Mouse (Mus musculus) heart, embryonic 15.5 days (tissue): ENCODE results near the gene Gm12184. TPM values are rescaled to one million over a fixed set of nuclear protein-coding genes. Genes with fewer than 3 reads are reported as not detected.
"Not testable (repeated sequence)": the region's sequence is repeated elsewhere in the genome, so short reads cannot be mapped to it uniquely, and the experiment has no call there.

Source experiments
- ATAC-seq: fragments of 200-750 bp; cut with Nextera tagmentation; replicated peaks from 2 replicates; pipeline ENCODE4 v1.8.0; 2017; ENCODE audit warnings: low read depth, moderate TSS enrichment; ENCODE audit not compliant: insufficient number of reproducible peaks, insufficient read depth, low FRiP score
- H3K27ac ChIP-seq: fragments of 300-500 bp; sonication (generic); 2 replicates; pipeline ENCODE4 v1.5.1; 2015; ENCODE audit warnings: mild to moderate bottlenecking, inconsistent platforms
- H3K27me3 ChIP-seq: fragments of 300-500 bp; sonication (generic); 2 replicates; pipeline ENCODE4 v1.6.1; 2015; ENCODE audit warnings: inconsistent platforms
- H3K36me3 ChIP-seq: fragments of 300-500 bp; sonication (generic); 2 replicates; pipeline ENCODE4 v1.6.1; 2015; ENCODE audit warnings: mild to moderate bottlenecking, inconsistent platforms
- H3K4me1 ChIP-seq: fragments of 300-500 bp; sonication (generic); replicated peaks from 2 replicates; pipeline ENCODE4 v1.6.1; 2015; ENCODE audit warnings: inconsistent platforms
- H3K4me2 ChIP-seq: fragments of 300-500 bp; sonication (generic); 2 replicates; pipeline ENCODE4 v1.6.1; 2015; ENCODE audit warnings: inconsistent platforms, mild to moderate bottlenecking, moderate library complexity
- H3K4me3 ChIP-seq: fragments of 300-500 bp; sonication (generic); 2 replicates; pipeline ENCODE4 v1.5.1; 2015; ENCODE audit warnings: mild to moderate bottlenecking, inconsistent platforms
- H3K9ac ChIP-seq: fragments of 300-500 bp; sonication (generic); 2 replicates; pipeline ENCODE4 v1.6.1; 2015; ENCODE audit warnings: mild to moderate bottlenecking, inconsistent platforms
- H3K9me3 ChIP-seq: fragments of 300-500 bp; sonication (generic); replicated peaks from 2 replicates; pipeline ENCODE4 v1.6.1; 2016; ENCODE audit warnings: inconsistent platforms
- WGBS: fragments of 180-500 bp; shearing (Covaris S2); methylation state at CpG from one replicate; pipeline ENCODE4 v1.1.7; 2015; ENCODE audit warnings: mixed read lengths; 5-methylcytosine and 5-hydroxymethylcytosine counted together
- polyA plus RNA-seq: library from polyadenylated mRNA; unstranded; fragments of >200 nt; fragmentation: Nextera tagmentation; extraction: Ambion mirVana; gene quantifications from 2 replicates; pipeline ENCODE4 v1.2.1, GENCODE M21; 2015

The Gm12184 gene
- polyA plus RNA-seq = 3.2 and 3.7 TPM in 2 replicates

GRCm38 (mm10) chr11:48825979-48826751 is at the start of gene Gm12184, which contains the start of gene Trim7:
Gene Gm12184, minus strand, starts transcription at chr11:48826655.
Gene Trim7, plus strand, starts transcription at chr11:48826140.
- peak within 1 kb of the TSS; percentile 57 for H3K4me3 ChIP-seq
- not testable (repeated sequence) for H3K27me3 ChIP-seq, H3K9me3 ChIP-seq, H3K36me3 ChIP-seq
- under 1% methylated on average over 55 of the region's 92 CpGs for WGBS
- peak within 1 kb of the TSS; percentile 44 for H3K9ac ChIP-seq
- H3K27ac ChIP-seq = peak within 1 kb of the TSS; percentile 75
- H3K4me2 ChIP-seq = peak within 1 kb of the TSS; percentile 70
- peak; percentile 82 for ATAC-seq
- peaks cover 18% of the 10 kb centered on the region for H3K4me1 ChIP-seq

GRCm38 (mm10) chr11:48875343-48875837 is 48.9 kb upstream of the Gm12184 start:
- not testable (repeated sequence) for H3K27me3 ChIP-seq, ATAC-seq, H3K4me3 ChIP-seq, H3K9ac ChIP-seq, H3K36me3 ChIP-seq, H3K27ac ChIP-seq, H3K4me2 ChIP-seq, H3K9me3 ChIP-seq
- 51% methylated on average over 1 of the region's 1 CpGs for WGBS
- peaks cover 19% of the 10 kb centered on the region for H3K4me1 ChIP-seq

GRCm38 (mm10) chr11:48874465-48874864 is 48.0 kb upstream of the Gm12184 start:
- H3K4me1 ChIP-seq = peaks cover 27% of the 10 kb centered on the region
- no peak overlapping the region for H3K4me3 ChIP-seq
- H3K36me3 ChIP-seq = no peaks in the 10 kb centered on the region
- H3K27me3 ChIP-seq = no peaks in the 10 kb centered on the region
- ATAC-seq = no peak
- H3K9ac ChIP-seq = no peak overlapping the region
- H3K9me3 ChIP-seq = no peaks in the 10 kb centered on the region
- H3K27ac ChIP-seq = no peak overlapping the region
- 1% methylated on average over 4 of the region's 4 CpGs for WGBS
- no peak overlapping the region for H3K4me2 ChIP-seq

- Histone ChIP-seq H3K4me2 (no peak overlapping the region), H3K9me3 (no peaks in the 10 kb centered on the region), H3K36me3 (no peaks in the 10 kb centered on the region), H3K27ac (no peak overlapping the region), H3K4me1 (peaks cover 34% of the 10 kb centered on the region), H3K27me3 (no peaks in the 10 kb centered on the region), H3K4me3 (no peak overlapping the region), H3K9ac (no peak overlapping the region)
- 44% methylated on average over 10 of the region's 10 CpGs for WGBS
- ATAC-seq = no peak
Observed at GRCm38 (mm10) chr11:48873591-48874290, 47.3 kb upstream of the Gm12184 start.

- no peaks in the 10 kb centered on the region for H3K36me3 ChIP-seq
- H3K4me2 ChIP-seq = peak overlapping the region; percentile 79; the same call in 1 of the 2 replicates
- peaks cover 36% of the 10 kb centered on the region for H3K4me1 ChIP-seq
- no peak for ATAC-seq
- H3K27ac ChIP-seq = peak overlapping the region; percentile 71
- H3K27me3 ChIP-seq = no peaks in the 10 kb centered on the region
- H3K9ac ChIP-seq = peak overlapping the region; percentile 45; the same call in 1 of the 2 replicates
- no peak overlapping the region for H3K4me3 ChIP-seq
- no peaks in the 10 kb centered on the region for H3K9me3 ChIP-seq
- 83% methylated on average over 7 of the region's 7 CpGs for WGBS
Observed at GRCm38 (mm10) chr11:48872695-48873300, 46.3 kb upstream of the Gm12184 start.

GRCm38 (mm10) chr11:48871817-48872541 is 45.5 kb upstream of the Gm12184 start:
- Histone ChIP-seq H3K9me3 (no peaks in the 10 kb centered on the region), H3K27me3 (no peaks in the 10 kb centered on the region), H3K27ac (peak overlapping the region; percentile 71), H3K4me2 (peak overlapping the region; percentile 79), H3K4me3 (peak overlapping the region; percentile 52), H3K9ac (peak overlapping the region; percentile 45), H3K36me3 (no peaks in the 10 kb centered on the region), H3K4me1 (peaks cover 36% of the 10 kb centered on the region)
- WGBS = 9% methylated on average over 17 of the region's 17 CpGs
- ATAC-seq = no peak

GRCm38 (mm10) chr11:48871201-48871772 is 44.8 kb upstream of the Gm12184 start, which contains the start of gene Irgm1:
Gene Irgm1, minus strand, starts transcription at chr11:48871683.
- 2% methylated on average over 19 of the region's 19 CpGs for WGBS
- ATAC-seq = peak; percentile 56
- Histone ChIP-seq H3K27ac (peak within 1 kb of the TSS; percentile 71), H3K4me1 (peaks cover 36% of the 10 kb centered on the region), H3K9ac (peak within 1 kb of the TSS; percentile 45), H3K27me3 (no peaks in the 10 kb centered on the region), H3K9me3 (no peaks in the 10 kb centered on the region), H3K4me3 (peak within 1 kb of the TSS; percentile 52), H3K4me2 (peak within 1 kb of the TSS; percentile 79), H3K36me3 (no peaks in the 10 kb centered on the region)

- Histone ChIP-seq H3K27me3 (no peaks in the 10 kb centered on the region), H3K36me3 (peaks cover 4% of the 10 kb centered on the region; the same call in 1 of the 2 replicates), H3K9me3 (no peaks in the 10 kb centered on the region), H3K4me1 (peaks cover 36% of the 10 kb centered on the region), H3K4me2 (peak overlapping the region; percentile 79), H3K9ac (peak overlapping the region; percentile 45), H3K27ac (peak overlapping the region; percentile 71), H3K4me3 (peak overlapping the region; percentile 52)
- 17% methylated on average over 7 of the region's 7 CpGs for whole genome bisulfite sequencing
- ATAC-seq = no peak
Observed at GRCm38 (mm10) chr11:48870781-48871180, 44.3 kb upstream of the Gm12184 start.

GRCm38 (mm10) chr11:48869380-48870110 is 43.1 kb upstream of the Gm12184 start:
- Histone ChIP-seq H3K27ac (peak overlapping the region; percentile 71), H3K9ac (peak overlapping the region; percentile 45)
- WGBS = 36% methylated on average over 7 of the region's 7 CpGs

GRCm38 (mm10) chr11:48866481-48866880 is 40.0 kb upstream of the Gm12184 start:
- Histone ChIP-seq H3K27me3 (no peaks in the 10 kb centered on the region), H3K4me3 (no peak overlapping the region), H3K4me1 (peaks cover 25% of the 10 kb centered on the region), H3K9me3 (no peaks in the 10 kb centered on the region), H3K27ac (no peak overlapping the region), H3K9ac (no peak overlapping the region), H3K36me3 (peaks cover 7% of the 10 kb centered on the region; the same call in 1 of the 2 replicates), H3K4me2 (no peak overlapping the region)
- ATAC-seq = no peak
- WGBS = 89% methylated on average over 9 of the region's 9 CpGs

More at GRCm38 (mm10) chr11:48869380-48870110, 43.1 kb upstream of the Gm12184 start:
- Histone ChIP-seq H3K9me3 (no peaks in the 10 kb centered on the region), H3K4me2 (peak overlapping the region; percentile 79), H3K4me1 (peaks cover 37% of the 10 kb centered on the region), H3K36me3 (peaks cover 7% of the 10 kb centered on the region; the same call in 1 of the 2 replicates), H3K27me3 (no peaks in the 10 kb centered on the region), H3K4me3 (peak overlapping the region; percentile 52)
- no peak for ATAC-seq
